Mouse (Mus musculus) E14TG2a.4 (cell line): ENCODE data around the gene Lpp.

ENCODE experiments used
- H3K27me3 ChIP-seq: 2 replicates; pipeline ENCODE4 v1.6.1; 2014; ENCODE audit warnings: low read length, control low read depth; ENCODE audit not compliant: insufficient read depth
- H3K36me3 ChIP-seq: 2 replicates; pipeline ENCODE4 v1.6.1; 2014; ENCODE audit warnings: low read length, control low read depth; ENCODE audit not compliant: insufficient read depth
- H3K4me1 ChIP-seq: replicated peaks from 2 replicates; pipeline ENCODE4 v1.6.1; 2014; ENCODE audit warnings: low read depth, low read length, control low read depth
- H3K4me3 ChIP-seq: replicated peaks from 2 replicates; pipeline ENCODE4 v1.5.1; 2014; ENCODE audit warnings: mild to moderate bottlenecking, low read length
- H3K9me3 ChIP-seq: 2 replicates; pipeline ENCODE4 v1.6.1; 2014; ENCODE audit warnings: low read length, control low read depth
- CTCF ChIP-seq: conservative IDR thresholded peaks from 2 replicates; pipeline ENCODE4 v1.5.1; 2014; ENCODE audit warnings: low read length
- NANOG ChIP-seq: IDR thresholded peaks from 2 replicates; pipeline ENCODE4 v1.6.1; 2014; ENCODE audit warnings: borderline replicate concordance, low read length, mixed read lengths
- POU5F1 ChIP-seq: IDR thresholded peaks from 2 replicates; pipeline ENCODE4 v1.6.1; 2014; ENCODE audit warnings: low read length, borderline replicate concordance

Lpp gene

GRCm38 (mm10) chr16:24392651-24393555 is at the start of gene Lpp:
TSS of gene Lpp (plus strand) at chr16:24393507.
- H3K36me3 ChIP-seq: no peaks in the 10 kb centered on the region
- H3K27me3 ChIP-seq: peaks cover 19% of the 10 kb centered on the region
- TF ChIP-seq CTCF (no peak), NANOG (peak; percentile 77)
- peaks cover 55% of the 10 kb centered on the region for H3K4me1 ChIP-seq
- no peaks in the 10 kb centered on the region for H3K9me3 ChIP-seq
- H3K4me3 ChIP-seq: peak within 1 kb of the TSS; percentile 86

GRCm38 (mm10) chr16:24347582-24348411 is 45.5 kb upstream of the Lpp start:
- Histone ChIP-seq H3K9me3 (no peaks in the 10 kb centered on the region), H3K36me3 (no peaks in the 10 kb centered on the region), H3K27me3 (no peaks in the 10 kb centered on the region), H3K4me3 (no peak overlapping the region), H3K4me1 (no peaks in the 10 kb centered on the region)
- TF ChIP-seq NANOG (no peak), POU5F1 (no peak), CTCF (no peak)

- Histone ChIP-seq H3K4me1 (peaks cover 8% of the 10 kb centered on the region), H3K4me3 (no peak overlapping the region), H3K9me3 (no peaks in the 10 kb centered on the region), H3K27me3 (no peaks in the 10 kb centered on the region), H3K36me3 (no peaks in the 10 kb centered on the region)
- TF ChIP-seq NANOG (no peak), CTCF (no peak), POU5F1 (no peak)
These were observed 43.0 kb upstream of the Lpp start for GRCm38 (mm10) chr16:24350306-24350705.

GRCm38 (mm10) chr16:24350751-24351150 is 42.6 kb upstream of the Lpp start:
- H3K4me3 ChIP-seq: no peak overlapping the region
- peaks cover 8% of the 10 kb centered on the region for H3K4me1 ChIP-seq
- TF ChIP-seq CTCF (no peak), NANOG (no peak), POU5F1 (no peak)
- no peaks in the 10 kb centered on the region for H3K36me3 ChIP-seq
- H3K9me3 ChIP-seq: no peaks in the 10 kb centered on the region
- H3K27me3 ChIP-seq: no peaks in the 10 kb centered on the region

GRCm38 (mm10) chr16:24351811-24352210 is 41.5 kb upstream of the Lpp start:
- Histone ChIP-seq H3K36me3 (no peaks in the 10 kb centered on the region), H3K4me1 (peaks cover 8% of the 10 kb centered on the region), H3K4me3 (no peak overlapping the region), H3K9me3 (no peaks in the 10 kb centered on the region), H3K27me3 (no peaks in the 10 kb centered on the region)
- TF ChIP-seq POU5F1 (no peak), CTCF (peak; percentile 74)

GRCm38 (mm10) chr16:24353816-24354215 is 39.5 kb upstream of the Lpp start:
- Histone ChIP-seq H3K4me1 (peaks cover 8% of the 10 kb centered on the region), H3K36me3 (no peaks in the 10 kb centered on the region), H3K4me3 (no peak overlapping the region), H3K9me3 (no peaks in the 10 kb centered on the region), H3K27me3 (no peaks in the 10 kb centered on the region)
- TF ChIP-seq NANOG (no peak), CTCF (no peak), POU5F1 (no peak)

- Histone ChIP-seq H3K4me1 (0 out of 2 replicates have a peak, but pooled peaks cover 3% of the 10 kb centered on the region), H3K9me3 (no peaks in the 10 kb centered on the region), H3K4me3 (no peak overlapping the region), H3K36me3 (no peaks in the 10 kb centered on the region), H3K27me3 (no peaks in the 10 kb centered on the region)
- no peak for TF ChIP-seq POU5F1
- TF ChIP-seq CTCF: no peak
- no peak for TF ChIP-seq NANOG
These were observed 31.6 kb upstream of the Lpp start for GRCm38 (mm10) chr16:24361667-24362066.

- Histone ChIP-seq H3K4me1 (0 out of 2 replicates have a peak, but pooled peaks cover 3% of the 10 kb centered on the region), H3K4me3 (no peak overlapping the region), H3K27me3 (no peaks in the 10 kb centered on the region; the same call in 1 of the 2 replicates), H3K36me3 (no peaks in the 10 kb centered on the region), H3K9me3 (no peaks in the 10 kb centered on the region)
- TF ChIP-seq NANOG: no peak
- no peak for TF ChIP-seq POU5F1
These were observed 29.1 kb upstream of the Lpp start for GRCm38 (mm10) chr16:24364030-24364687.
